Mouse (Mus musculus): ENCODE data around the gene Tmem221. TPM values are rescaled to one million over a fixed set of nuclear protein-coding genes. Genes with fewer than 3 reads are reported as not detected.

Tmem221 gene
- total and polyA plus RNA-seq, 3 experiments = 1.7 to 5.1 TPM; not detected in 1

DNA sequence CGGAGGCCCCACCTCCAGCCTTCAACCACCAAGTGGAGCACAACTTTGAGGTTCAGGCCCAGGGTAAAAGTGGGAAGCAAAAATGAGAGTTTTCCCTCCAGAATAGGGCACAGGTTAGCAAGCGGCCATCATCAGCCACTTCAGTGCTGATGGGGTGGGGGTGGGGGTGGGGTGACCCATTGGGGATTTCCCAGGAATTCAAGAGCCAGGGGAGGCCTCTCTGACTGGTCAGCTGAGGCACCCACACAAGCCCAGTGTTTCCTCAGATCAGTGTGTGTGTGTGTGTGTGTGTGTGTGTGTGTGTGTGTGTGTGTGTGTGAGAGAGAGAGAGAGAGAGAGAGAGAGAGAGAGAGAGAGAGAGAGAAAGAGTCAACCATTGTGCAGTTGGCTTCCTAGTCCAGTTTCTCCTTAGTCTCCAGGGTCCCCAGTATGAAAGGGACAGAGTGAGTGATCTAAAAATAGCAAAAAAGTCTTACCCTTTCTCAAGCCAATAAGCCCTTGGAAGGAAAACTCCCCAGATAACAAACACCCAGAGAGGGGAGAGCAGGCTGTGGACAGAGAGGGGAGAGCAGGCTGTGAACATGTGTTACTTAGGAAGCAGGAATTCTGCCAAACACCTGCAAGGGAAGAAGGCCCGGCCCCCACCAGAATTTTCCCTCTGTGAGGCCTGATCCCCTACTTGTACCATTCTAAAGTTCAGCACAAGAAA lies 31.4 kb downstream of the Tmem221 start:
- Histone ChIP-seq H3K9me3 (replicated peaks; ENCODE audit: insufficient read depth, low read length) (no peaks in the 10 kb centered on the region), H3K9ac (ENCODE audit: control insufficient read depth, low read depth, low read length, poor library complexity, severe bottlenecking) (no peak overlapping the region), H3K27me3 (ENCODE audit: control insufficient read depth in 1 of 2, insufficient read depth in 2 of 2, low read length in 2 of 2) (no peaks in the 10 kb centered on the region; a peak in 1 of 4 replicates), H3K4me1 (ENCODE audit: control insufficient read depth in 1 of 2, insufficient read depth in 2 of 2, low read length in 2 of 2) (no peaks in the 10 kb centered on the region), H3K4me3 (ENCODE audit: control insufficient read depth in 1 of 2, insufficient read depth in 1 of 2, low read depth in 2 of 2, low read length in 2 of 2) (no peak overlapping the region), H3K27ac (ENCODE audit: control insufficient read depth, low read depth, low read length) (no peak overlapping the region), H3K79me2 (ENCODE audit: control insufficient read depth, insufficient read depth, low read length, poor library complexity) (no peaks in the 10 kb centered on the region), H3K36me3 (ENCODE audit: control insufficient read depth in 1 of 2, insufficient read depth in 2 of 2, low read length in 2 of 2) (no peaks in the 10 kb centered on the region)
- TF ChIP-seq SIN3A (IDR thresholded peaks at IDR 0.05; ENCODE audit: low read length) = no peak
- no peak for DNase-seq (ENCODE audit: low read depth, low spot score)

DNA sequence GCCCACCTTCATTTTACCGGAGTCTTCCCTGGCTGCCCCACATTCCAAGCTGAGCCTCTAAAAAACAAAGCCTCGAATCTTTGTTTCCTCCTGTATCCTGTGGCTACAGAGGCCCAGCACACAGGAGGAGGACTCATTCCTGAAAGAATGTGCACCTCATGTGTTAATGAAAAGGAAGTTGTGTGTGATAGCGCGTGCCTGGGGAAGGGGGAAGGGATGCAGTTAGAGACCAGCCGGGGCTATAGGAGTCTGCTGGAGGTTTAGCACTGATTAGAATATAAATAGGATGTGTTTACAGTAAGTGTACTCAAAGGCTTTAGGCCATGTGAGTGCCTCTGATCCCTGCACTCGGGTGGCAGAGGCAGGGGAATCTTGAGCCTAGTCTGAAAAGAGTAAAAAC lies 32.4 kb downstream of the Tmem221 start:
- Histone ChIP-seq H3K27ac (ENCODE audit: control insufficient read depth, low read depth, low read length) (no peak overlapping the region), H3K79me2 (ENCODE audit: control insufficient read depth, insufficient read depth, low read length, poor library complexity) (no peaks in the 10 kb centered on the region), H3K27me3 (ENCODE audit: control insufficient read depth in 1 of 2, insufficient read depth in 2 of 2, low read length in 2 of 2) (no peaks in the 10 kb centered on the region; a peak in 1 of 4 replicates), H3K4me3 (ENCODE audit: control insufficient read depth in 1 of 2, insufficient read depth in 1 of 2, low read depth in 2 of 2, low read length in 2 of 2) (no peak overlapping the region), H3K9me3 (replicated peaks; ENCODE audit: insufficient read depth, low read length) (no peaks in the 10 kb centered on the region), H3K36me3 (ENCODE audit: control insufficient read depth in 1 of 2, insufficient read depth in 2 of 2, low read length in 2 of 2) (no peaks in the 10 kb centered on the region; a peak in 1 of 4 replicates), H3K9ac (ENCODE audit: control insufficient read depth, low read depth, low read length, poor library complexity, severe bottlenecking) (no peak overlapping the region), H3K4me1 (ENCODE audit: control insufficient read depth in 1 of 2, insufficient read depth in 2 of 2, low read length in 2 of 2) (0 out of 4 replicates have a peak, but pooled peaks cover 0 to 3% of the 10 kb centered on the region in 2 experiments)
- no peak for TF ChIP-seq NRF1 (IDR thresholded peaks at IDR 0.05; ENCODE audit: insufficient read depth, low read depth, low read length, poor library complexity, severe bottlenecking)
- TF ChIP-seq MAZ (IDR thresholded peaks at IDR 0.05; ENCODE audit: low read depth, low read length) = no peak
- no peak for TF ChIP-seq GABPA (IDR thresholded peaks at IDR 0.05; ENCODE audit: low read depth, low read length)
- TF ChIP-seq SIN3A (IDR thresholded peaks at IDR 0.05; ENCODE audit: low read length) = no peak
- TF ChIP-seq USF1 (IDR thresholded peaks at IDR 0.05; ENCODE audit: low read depth, low read length) = no peak
- no peak for TF ChIP-seq MAFK (IDR thresholded peaks at IDR 0.05; ENCODE audit: borderline replicate concordance, low read depth, low read length)
- TF ChIP-seq TCF12 (IDR thresholded peaks at IDR 0.05; ENCODE audit: low read depth, low read length) = no peak
- no peak for TF ChIP-seq RAD21 (IDR thresholded peaks at IDR 0.05; ENCODE audit: low read depth, low read length)
- TF ChIP-seq JUND (IDR thresholded peaks at IDR 0.05; ENCODE audit: low read depth, low read length) = no peak
- no peak for TF ChIP-seq ZNF384 (IDR thresholded peaks at IDR 0.05; ENCODE audit: low read depth, low read length)
- TF ChIP-seq GATA1 (IDR thresholded peaks at IDR 0.05; ENCODE audit: low read depth, low read length) = no peak
- TF ChIP-seq MXI1 (IDR thresholded peaks at IDR 0.05; ENCODE audit: low read depth, low read length) = no peak
- TF ChIP-seq CHD2 (IDR thresholded peaks at IDR 0.05; ENCODE audit: low read length) = no peak
- no peak for TF ChIP-seq HCFC1 (IDR thresholded peaks at IDR 0.05; ENCODE audit: low read depth, low read length)
- no peak for TF ChIP-seq TBP (IDR thresholded peaks at IDR 0.05; ENCODE audit: low read depth, low read length)
- no peak for TF ChIP-seq POLR2AphosphoS5 (IDR thresholded peaks at IDR 0.05; ENCODE audit: borderline replicate concordance, low read depth, low read length)
- TF ChIP-seq TAL1 (IDR thresholded peaks at IDR 0.05; ENCODE audit: low read length) = no peak
- no peak for TF ChIP-seq POLR2A (IDR thresholded peaks at IDR 0.05; ENCODE audit: control insufficient read depth in 1 of 2, insufficient read depth in 1 of 2, low read depth in 1 of 2, low read length in 2 of 2, poor library complexity in 1 of 2)
- no peak for TF ChIP-seq NELFE (IDR thresholded peaks at IDR 0.05; ENCODE audit: low read depth, low read length)
- no peak for TF ChIP-seq EP300 (IDR thresholded peaks at IDR 0.05; ENCODE audit: low read depth in 1 of 2, low read length in 2 of 2)
- DNase-seq (ENCODE audit: low read depth, low spot score) = no peak
